10 mouse cellular contexts compared by ENCODE assay signal in the genomic region with DNA sequence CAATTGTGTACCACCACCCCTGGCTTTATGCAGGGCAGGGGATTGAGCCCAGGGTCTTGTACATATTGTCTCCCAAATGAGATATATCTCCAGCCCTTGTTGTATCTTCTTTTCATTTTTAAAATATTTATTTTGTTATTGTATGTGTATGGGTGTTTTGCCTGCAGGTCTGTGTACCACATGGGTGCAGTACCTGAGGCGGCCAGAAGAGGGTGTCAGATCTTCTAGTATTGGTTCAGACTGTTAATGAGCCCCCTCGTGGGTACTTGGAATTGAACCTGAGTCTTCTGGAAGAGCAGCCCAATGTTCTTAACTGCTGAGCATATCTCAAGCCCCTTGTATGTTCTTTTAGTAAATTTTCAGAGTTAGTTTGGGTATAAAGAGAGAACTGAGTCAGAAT. TPM values are rescaled to one million over a fixed set of nuclear protein-coding genes. Genes with fewer than 3 reads are reported as not detected.
DNase-seq lines count a peak whose midpoint lies in the region; ATAC-seq lines count a peak whose summit lies in the region.
"Had no signal": no experiment of that assay in that cellular context is flagged by ENCODE, and none has a peak within 500 bp of the region (broad histone marks: within the 10 kb centered on the region; RNA-seq: fewer than 3 reads in every experiment).

No protein-coding gene starts in this region.

- peak; percentile 59 for DNase-seq in CD4-positive, CD25-positive, alpha-beta regulatory T cell, adult 2 months (ENCODE audit: low read depth, low spot score)
- peak; percentile 38 to 49 for DNase-seq in kidney, postnatal 4 days
- peak; percentile 21 to 34 for DNase-seq in CD8-positive naive resting alpha-beta T cell, adult 2 months (ENCODE audit: low read depth in 2 of 2, low spot score in 2 of 2)
- DNase-seq in right cerebral cortex, postnatal 10 days (ENCODE audit: low spot score in 2 of 2), result no peak

- H3K36me3 ChIP-seq in kidney, embryonic 14.5 days (ENCODE audit: control insufficient read depth, insufficient read depth, low read length), result peaks cover 16% of the 10 kb centered on the region

- no peak overlapping the region for H3K4me2 ChIP-seq in kidney, embryonic 14.5 days (replicated peaks; ENCODE audit: low read depth, low read length)

- H3K27ac ChIP-seq in kidney, embryonic 14.5 days (ENCODE audit: low read depth, low read length), result no peak overlapping the region
- H3K27ac ChIP-seq: midbrain, embryonic 10.5 days had no signal

- no peak overlapping the region for H3K4me3 ChIP-seq in kidney, embryonic 14.5 days (ENCODE audit: low read length)
- H3K4me3 ChIP-seq: erythroblast, embryonic 14.5 days; midbrain, embryonic 10.5 days had no signal

- no peak overlapping the region for H3K9ac ChIP-seq in kidney, embryonic 14.5 days (ENCODE audit: low read depth, low read length)

- 51% methylated on average over 2 of the region's 2 CpGs for WGBS in kidney, embryonic 14.5 days

- no peaks in the 10 kb centered on the region for H3K27me3 ChIP-seq in kidney, embryonic 14.5 days (ENCODE audit: control insufficient read depth, insufficient read depth, low read length)

- no peak for ATAC-seq in CD4-positive, CD25-positive, alpha-beta regulatory T cell, adult 4 months
- ATAC-seq in kidney, embryonic 14.5 days (ENCODE audit: low FRiP score, low TSS enrichment), result no peak
- peak; percentile 68 for ATAC-seq in erythroblast, adult 5-6 weeks (replicated peaks; ENCODE audit: low FRiP score, poor library complexity, severe bottlenecking)
- no peak for ATAC-seq in frontal cortex, adult (ENCODE audit: low TSS enrichment)

- H3K9me3 ChIP-seq in kidney, embryonic 14.5 days (ENCODE audit: control insufficient read depth, low read length), result no peaks in the 10 kb centered on the region; the same call in 1 of the 2 replicates

- H3K4me1 ChIP-seq in kidney, embryonic 14.5 days (ENCODE audit: control insufficient read depth, insufficient read depth, low read length), result no peaks in the 10 kb centered on the region
- H3K4me1 ChIP-seq: midbrain, embryonic 10.5 days had no signal

RNA-seq across cellular contexts. Expression of gene Slc25a20, which starts 11.3 kb away (rescaled TPM):
- polyA plus RNA-seq in CD4-positive, CD25-positive, alpha-beta regulatory T cell, adult 4 months (2017; shearing (Covaris generic)), result 10 to 100 TPM; 40.4 to 61.1 TPM
- 25.8 and 41.7 TPM in 2 replicates for polyA plus RNA-seq in kidney, embryonic 14.5 days (2014; fragmentation: Nextera tagmentation; extraction: Ambion mirVana)
- 4.2 and 6.5 TPM in 2 replicates for total RNA-seq in erythroblast, adult 5-6 weeks (2015; ENCODE audit: low replicate concordance)
- 2.2 and 4.9 TPM in 2 replicates for total RNA-seq in erythroblast, adult 5-6 weeks (2017; ENCODE audit: low replicate concordance)

RNA-seq across cellular contexts. Expression of gene Prkar2a, which starts 16.0 kb away (rescaled TPM):
- 1 to 10 TPM; 3.7 to 6.7 TPM for polyA plus RNA-seq in CD4-positive, CD25-positive, alpha-beta regulatory T cell, adult 4 months (2017; shearing (Covaris generic))
- polyA plus RNA-seq in kidney, embryonic 14.5 days (2014; fragmentation: Nextera tagmentation; extraction: Ambion mirVana), result 25.9 and 28.8 TPM in 2 replicates
- 2.9 and 5.9 TPM in 2 replicates for total RNA-seq in erythroblast, adult 5-6 weeks (2015; ENCODE audit: low replicate concordance)
- total RNA-seq in erythroblast, adult 5-6 weeks (2017; ENCODE audit: low replicate concordance), result 1.4 and 3.1 TPM in 2 replicates

RNA-seq across cellular contexts. Expression of gene Arih2, which starts 24.0 kb away (rescaled TPM):
- polyA plus RNA-seq in CD4-positive, CD25-positive, alpha-beta regulatory T cell, adult 4 months (2017; shearing (Covaris generic)), result 10 to 100 TPM; 61.3 to 92.7 TPM
- polyA plus RNA-seq in kidney, embryonic 14.5 days (2014; fragmentation: Nextera tagmentation; extraction: Ambion mirVana), result 32.7 and 38.8 TPM in 2 replicates
- 36.6 and 115 TPM in 2 replicates for total RNA-seq in erythroblast, adult 5-6 weeks (2015; ENCODE audit: low replicate concordance)
- total RNA-seq in erythroblast, adult 5-6 weeks (2017; ENCODE audit: low replicate concordance), result 83.3 and 101 TPM in 2 replicates

Comparison
In these comparisons a context has a peak if more than half of its experiments do, and no peak if none do; other contexts are left out.
1. DNase-seq: peak in CD4-positive, CD25-positive, alpha-beta regulatory T cell, adult 2 months (single experiment), kidney, postnatal 4 days (2 of 2) and CD8-positive naive resting alpha-beta T cell, adult 2 months (2 of 2); none in right cerebral cortex, postnatal 10 days (0 of 2).